Mouse (Mus musculus): Measurements from ENCODE around the gene Prdx2. TPM values are rescaled to one million over a fixed set of nuclear protein-coding genes. Genes with fewer than 3 reads are reported as not detected.
A peak's percentile ranks its signal among the peaks of the same experiment; 100 is the strongest.

Prdx2 gene
- polyA plus RNA-seq, 1 experiment: 183 TPM

DNA sequence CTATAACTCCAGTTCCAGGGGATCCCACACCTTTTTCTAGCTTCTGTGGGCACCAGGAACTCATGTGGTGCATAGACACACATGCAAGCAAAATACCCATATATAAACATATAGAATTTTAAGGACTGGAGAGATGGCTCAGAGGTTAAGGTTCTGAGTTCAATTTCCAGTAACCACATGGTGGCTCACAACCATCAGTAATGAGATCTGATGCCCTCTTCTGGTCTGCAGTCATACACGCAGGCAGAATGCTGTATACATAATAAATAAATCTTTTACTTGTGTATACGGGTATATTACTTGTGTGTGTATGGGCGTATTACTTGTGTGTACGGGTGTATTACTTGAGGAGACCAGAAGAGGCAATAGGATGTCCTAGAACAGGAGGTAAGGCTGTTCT lies 5.4 kb upstream of the Prdx2 start:
- no peak for DNase-seq
- Histone ChIP-seq H3K36me3 (ENCODE audit: control insufficient read depth, insufficient read depth, low read length) (no peaks in the 10 kb centered on the region), H3K4me1 (replicated peaks; ENCODE audit: control insufficient read depth, insufficient read depth, low read length) (peaks cover 23% of the 10 kb centered on the region), H3K27ac (ENCODE audit: control insufficient read depth, insufficient read depth, low read length) (no peak overlapping the region), H3K27me3 (ENCODE audit: control insufficient read depth, insufficient read depth, low read length) (no peaks in the 10 kb centered on the region), H3K4me3 (ENCODE audit: control insufficient read depth, insufficient read depth, low read length) (no peak overlapping the region)
- WGBS: 94% methylated on average over 4 of the region's 4 CpGs
- TF ChIP-seq CTCF (IDR thresholded peaks at IDR 0.05; ENCODE audit: borderline replicate concordance, control insufficient read depth, extremely low read depth, insufficient read depth, low read length, poor library complexity) (no peak), POLR2A (IDR thresholded peaks at IDR 0.05; ENCODE audit: control insufficient read depth, extremely low read depth, insufficient read depth, low read length, poor library complexity) (no peak)

DNA sequence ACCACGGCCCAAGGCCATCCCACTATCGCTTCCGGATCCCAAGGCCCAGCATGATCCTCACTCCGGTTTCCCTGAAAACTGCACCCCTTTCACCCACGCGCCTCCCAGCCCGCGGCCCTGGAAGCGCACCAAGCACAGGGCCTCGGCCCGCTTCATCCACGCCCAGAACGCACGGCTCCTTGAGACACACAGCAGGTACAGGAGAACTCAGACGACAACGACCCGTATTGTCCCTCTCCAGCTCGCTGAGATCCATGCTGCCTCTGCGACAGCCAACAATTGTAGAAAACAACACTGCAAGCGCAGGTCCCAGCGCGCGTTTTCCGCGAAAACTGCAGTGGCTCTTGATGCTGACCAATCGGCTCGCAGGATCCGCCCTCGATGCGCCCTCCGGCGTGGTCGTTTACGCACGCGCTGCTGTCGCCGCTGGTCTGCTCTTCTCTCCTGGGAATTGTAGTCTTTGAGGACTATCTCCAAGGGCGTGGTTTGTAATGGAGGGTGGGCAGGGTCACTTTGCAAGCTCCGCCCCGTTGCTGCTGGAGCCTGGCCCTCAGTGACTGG lies 3.6 kb upstream of the Prdx2 start:
- no peaks in the 10 kb centered on the region for H3K27me3 ChIP-seq (ENCODE audit: control insufficient read depth, insufficient read depth, low read length)
- H3K4me3 ChIP-seq (ENCODE audit: control insufficient read depth, insufficient read depth, low read length): peak overlapping the region; percentile 76
- TF ChIP-seq CTCF (IDR thresholded peaks at IDR 0.05; ENCODE audit: borderline replicate concordance, control insufficient read depth, extremely low read depth, insufficient read depth, low read length, poor library complexity) (no peak), POLR2A (IDR thresholded peaks at IDR 0.05; ENCODE audit: control insufficient read depth, extremely low read depth, insufficient read depth, low read length, poor library complexity) (peak; percentile 55; the same call in 1 of the 2 replicates)
- peaks cover 30% of the 10 kb centered on the region for H3K4me1 ChIP-seq (replicated peaks; ENCODE audit: control insufficient read depth, insufficient read depth, low read length)
- 0 out of 2 replicates have a peak overlapping the region, but pooled peaks have one; percentile 9 for H3K27ac ChIP-seq (ENCODE audit: control insufficient read depth, insufficient read depth, low read length)
- H3K36me3 ChIP-seq (ENCODE audit: control insufficient read depth, insufficient read depth, low read length): no peaks in the 10 kb centered on the region
- under 1% methylated on average over 41 of the region's 41 CpGs for WGBS
- DNase-seq: peak; percentile 87

DNA sequence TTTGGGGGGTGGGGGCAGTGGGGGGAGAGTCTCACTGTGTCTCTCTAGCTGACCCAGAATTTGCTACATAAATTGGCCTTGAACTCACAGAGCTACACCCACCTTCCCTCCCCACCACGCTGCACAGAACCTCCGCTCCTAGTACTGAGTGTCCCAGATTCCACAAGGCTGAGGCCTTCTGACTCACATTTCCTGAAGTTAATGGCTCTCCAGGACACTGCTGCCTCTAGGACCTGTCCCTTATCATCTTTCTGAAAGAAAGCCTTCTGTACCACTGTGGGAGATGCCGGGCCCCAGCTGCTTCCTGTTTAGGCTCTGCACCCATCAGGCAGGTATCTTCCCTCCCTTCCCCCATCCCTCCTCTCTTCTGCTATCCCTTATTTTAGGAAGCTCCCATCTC lies 2.8 kb upstream of the Prdx2 start:
- peaks cover 30% of the 10 kb centered on the region for H3K4me1 ChIP-seq (replicated peaks; ENCODE audit: control insufficient read depth, insufficient read depth, low read length)
- no peak for TF ChIP-seq POLR2A (IDR thresholded peaks at IDR 0.05; ENCODE audit: control insufficient read depth, extremely low read depth, insufficient read depth, low read length, poor library complexity)
- no peak for TF ChIP-seq CTCF (IDR thresholded peaks at IDR 0.05; ENCODE audit: borderline replicate concordance, control insufficient read depth, extremely low read depth, insufficient read depth, low read length, poor library complexity)
- DNase-seq: no peak
- no peaks in the 10 kb centered on the region for H3K36me3 ChIP-seq (ENCODE audit: control insufficient read depth, insufficient read depth, low read length)
- H3K27ac ChIP-seq (ENCODE audit: control insufficient read depth, insufficient read depth, low read length): peak overlapping the region; percentile 87
- 54% methylated on average over 3 of the region's 3 CpGs for WGBS
- H3K27me3 ChIP-seq (ENCODE audit: control insufficient read depth, insufficient read depth, low read length): no peaks in the 10 kb centered on the region
- no peak overlapping the region for H3K4me3 ChIP-seq (ENCODE audit: control insufficient read depth, insufficient read depth, low read length)

DNA sequence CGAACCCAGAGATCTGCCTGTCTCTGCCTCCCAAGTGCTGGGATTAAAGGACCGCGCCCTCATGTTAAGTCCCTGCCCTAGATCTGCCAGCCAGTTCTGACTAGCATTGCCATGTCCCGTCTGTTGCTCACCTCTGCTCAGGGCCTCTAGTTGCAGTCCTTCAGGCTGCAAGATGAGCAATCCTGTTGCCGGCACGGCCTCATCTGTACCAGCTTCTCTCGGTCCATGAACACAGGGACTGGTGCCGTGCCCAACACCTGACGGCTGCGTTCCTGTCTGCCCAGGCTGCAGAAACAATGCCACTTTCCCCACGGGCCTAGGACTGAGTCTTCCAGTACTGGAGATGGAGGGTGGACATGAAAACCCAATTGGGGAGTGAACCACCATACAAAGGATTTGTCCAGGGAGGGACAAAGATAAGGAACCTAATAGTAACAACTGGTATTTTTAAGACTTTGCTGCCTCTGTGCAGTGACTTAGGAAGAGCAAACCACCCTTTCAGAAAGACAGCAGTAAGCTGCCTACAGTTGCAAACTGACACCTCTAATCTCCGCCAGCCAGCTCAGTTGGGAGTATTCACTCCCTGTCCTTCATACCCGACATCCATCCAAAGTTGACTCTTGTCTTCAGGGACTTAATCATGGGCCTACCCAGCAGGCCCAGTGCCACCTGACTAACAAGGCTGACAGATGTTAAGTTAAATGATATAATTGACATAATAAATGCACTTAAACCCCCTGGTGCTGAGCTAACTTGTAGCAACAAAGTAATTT lies 1.7 kb upstream of the Prdx2 start:
- no peak for TF ChIP-seq POLR2A (IDR thresholded peaks at IDR 0.05; ENCODE audit: control insufficient read depth, extremely low read depth, insufficient read depth, low read length, poor library complexity)
- no peak for TF ChIP-seq CTCF (IDR thresholded peaks at IDR 0.05; ENCODE audit: borderline replicate concordance, control insufficient read depth, extremely low read depth, insufficient read depth, low read length, poor library complexity)
- Histone ChIP-seq H3K36me3 (ENCODE audit: control insufficient read depth, insufficient read depth, low read length) (no peaks in the 10 kb centered on the region), H3K4me1 (replicated peaks; ENCODE audit: control insufficient read depth, insufficient read depth, low read length) (peaks cover 30% of the 10 kb centered on the region), H3K4me3 (ENCODE audit: control insufficient read depth, insufficient read depth, low read length) (no peak overlapping the region), H3K27ac (ENCODE audit: control insufficient read depth, insufficient read depth, low read length) (no peak overlapping the region), H3K27me3 (ENCODE audit: control insufficient read depth, insufficient read depth, low read length) (no peaks in the 10 kb centered on the region)
- WGBS: 98% methylated on average over 13 of the region's 13 CpGs
- no peak for DNase-seq

DNA sequence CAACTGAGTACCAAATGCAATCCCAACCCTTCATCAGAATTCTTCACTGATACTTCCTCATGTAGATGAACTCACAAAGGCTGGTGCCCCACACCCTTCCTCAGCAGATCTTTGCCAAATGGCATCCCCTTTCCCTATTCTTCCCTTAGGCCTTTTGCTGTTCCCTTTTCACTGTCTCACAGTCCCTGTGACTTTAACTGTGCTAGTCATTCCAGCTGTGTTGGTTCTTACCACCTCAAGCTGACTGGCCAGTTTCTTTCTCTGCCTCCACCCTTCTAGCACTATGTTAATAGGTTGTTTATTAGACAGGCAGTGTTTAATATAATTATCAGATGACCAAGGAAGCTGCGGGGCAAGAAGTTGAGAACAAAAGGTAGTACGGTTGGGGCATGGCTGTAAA lies 737 bp upstream of the Prdx2 start:
- Histone ChIP-seq H3K4me3 (ENCODE audit: control insufficient read depth, insufficient read depth, low read length) (no peak overlapping the region), H3K36me3 (ENCODE audit: control insufficient read depth, insufficient read depth, low read length) (no peaks in the 10 kb centered on the region), H3K27ac (ENCODE audit: control insufficient read depth, insufficient read depth, low read length) (no peak overlapping the region), H3K4me1 (replicated peaks; ENCODE audit: control insufficient read depth, insufficient read depth, low read length) (peaks cover 30% of the 10 kb centered on the region), H3K27me3 (ENCODE audit: control insufficient read depth, insufficient read depth, low read length) (no peaks in the 10 kb centered on the region)
- no peak for DNase-seq
- TF ChIP-seq POLR2A (IDR thresholded peaks at IDR 0.05; ENCODE audit: control insufficient read depth, extremely low read depth, insufficient read depth, low read length, poor library complexity) (no peak), CTCF (IDR thresholded peaks at IDR 0.05; ENCODE audit: borderline replicate concordance, control insufficient read depth, extremely low read depth, insufficient read depth, low read length, poor library complexity) (no peak)
- WGBS: 8% methylated on average over 2 of the region's 2 CpGs

DNA sequence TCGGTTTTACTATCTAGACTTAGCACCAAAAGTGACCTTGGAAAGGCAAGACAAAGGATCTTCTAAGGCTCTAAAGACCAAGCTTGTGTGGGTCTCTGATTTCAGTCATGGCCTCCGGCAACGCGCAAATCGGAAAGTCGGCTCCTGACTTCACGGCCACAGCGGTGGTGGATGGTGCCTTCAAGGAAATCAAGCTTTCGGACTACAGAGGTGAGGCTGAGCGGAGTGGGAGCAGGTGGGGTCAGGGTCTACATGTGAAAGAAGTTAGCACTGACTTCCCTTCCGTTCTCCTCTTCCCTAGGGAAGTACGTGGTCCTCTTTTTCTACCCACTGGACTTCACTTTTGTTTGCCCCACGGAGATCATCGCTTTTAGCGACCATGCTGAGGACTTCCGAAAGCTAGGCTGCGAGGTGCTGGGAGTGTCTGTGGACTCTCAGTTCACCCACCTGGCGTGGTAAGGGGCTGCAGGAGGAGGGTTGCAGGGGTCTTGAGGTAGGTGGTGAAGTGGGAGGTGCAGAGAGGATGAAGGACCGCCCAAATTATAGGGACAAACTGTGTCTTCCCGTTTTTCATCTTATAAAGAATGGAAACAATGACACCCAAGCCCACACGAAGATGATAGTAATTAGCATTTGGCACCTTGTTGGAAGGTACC lies 876 bp downstream of the Prdx2 start:
- Histone ChIP-seq H3K4me1 (replicated peaks; ENCODE audit: control insufficient read depth, insufficient read depth, low read length) (peaks cover 26% of the 10 kb centered on the region), H3K27me3 (ENCODE audit: control insufficient read depth, insufficient read depth, low read length) (no peaks in the 10 kb centered on the region), H3K4me3 (ENCODE audit: control insufficient read depth, insufficient read depth, low read length) (peak overlapping the region; percentile 74), H3K36me3 (ENCODE audit: control insufficient read depth, insufficient read depth, low read length) (no peaks in the 10 kb centered on the region), H3K27ac (ENCODE audit: control insufficient read depth, insufficient read depth, low read length) (no peak overlapping the region)
- no peak for TF ChIP-seq POLR2A (IDR thresholded peaks at IDR 0.05; ENCODE audit: control insufficient read depth, extremely low read depth, insufficient read depth, low read length, poor library complexity)
- TF ChIP-seq CTCF (IDR thresholded peaks at IDR 0.05; ENCODE audit: borderline replicate concordance, control insufficient read depth, extremely low read depth, insufficient read depth, low read length, poor library complexity): no peak
- WGBS: 19% methylated on average over 21 of the region's 21 CpGs
- DNase-seq: no peak

Data from thymus, adult 2 months (tissue).